Mouse (Mus musculus): ENCODE data around the gene Grid1. TPM values are rescaled to one million over a fixed set of nuclear protein-coding genes. Genes with fewer than 3 reads are reported as not detected.

The Grid1 gene
- polyA plus RNA-seq, 1 experiment = 0.24 TPM

- no peaks in the 10 kb centered on the region for H3K36me3 ChIP-seq (ENCODE audit: control insufficient read depth, insufficient read depth, low read length, poor library complexity, severe bottlenecking)
- no peak for TF ChIP-seq CTCF (IDR thresholded peaks at IDR 0.05; ENCODE audit: low read depth, low read length)
- no peak for TF ChIP-seq EP300 (IDR thresholded peaks at IDR 0.05; ENCODE audit: insufficient read depth, low read depth, low read length)
- no peak for TF ChIP-seq POLR2A (IDR thresholded peaks at IDR 0.05; ENCODE audit: insufficient read depth, low read length)
Observed at GRCm38 (mm10) chr14:35120089-35120488, 300.2 kb downstream of the Grid1 start.

GRCm38 (mm10) chr14:35120905-35121304 lies 301.0 kb downstream of the Grid1 start:
- Histone ChIP-seq H3K9ac (ENCODE audit: low read depth, poor library complexity, severe bottlenecking) (no peak overlapping the region), H3K9me3 (replicated peaks; ENCODE audit: control insufficient read depth, insufficient read depth, low read length, poor library complexity, severe bottlenecking) (no peaks in the 10 kb centered on the region), H3K27me3 (ENCODE audit: control insufficient read depth, insufficient read depth, low read length, poor library complexity, severe bottlenecking) (no peaks in the 10 kb centered on the region; the same call in 1 of the 2 replicates), H3K4me3 (ENCODE audit: low read depth, low read length) (no peak overlapping the region), H3K27ac (ENCODE audit: insufficient read depth, low read length) (no peak overlapping the region), H3K36me3 (ENCODE audit: control insufficient read depth, insufficient read depth, low read length, poor library complexity, severe bottlenecking) (no peaks in the 10 kb centered on the region), H3K4me1 (ENCODE audit: control insufficient read depth, insufficient read depth, low read length) (no peaks in the 10 kb centered on the region)
- TF ChIP-seq CTCF (IDR thresholded peaks at IDR 0.05; ENCODE audit: low read depth, low read length) = no peak
- TF ChIP-seq POLR2A (IDR thresholded peaks at IDR 0.05; ENCODE audit: insufficient read depth, low read length) = no peak
- no peak for TF ChIP-seq EP300 (IDR thresholded peaks at IDR 0.05; ENCODE audit: insufficient read depth, low read depth, low read length)

More at GRCm38 (mm10) chr14:35120089-35120488, 300.2 kb downstream of the Grid1 start:
- Histone ChIP-seq H3K27me3 (ENCODE audit: control insufficient read depth, insufficient read depth, low read length, poor library complexity, severe bottlenecking) (no peaks in the 10 kb centered on the region), H3K27ac (ENCODE audit: insufficient read depth, low read length) (no peak overlapping the region), H3K9ac (ENCODE audit: low read depth, poor library complexity, severe bottlenecking) (no peak overlapping the region), H3K9me3 (replicated peaks; ENCODE audit: control insufficient read depth, insufficient read depth, low read length, poor library complexity, severe bottlenecking) (no peaks in the 10 kb centered on the region), H3K4me3 (ENCODE audit: low read depth, low read length) (no peak overlapping the region), H3K4me1 (ENCODE audit: control insufficient read depth, insufficient read depth, low read length) (no peaks in the 10 kb centered on the region)

GRCm38 (mm10) chr14:35122111-35122510 lies 302.2 kb downstream of the Grid1 start:
- no peaks in the 10 kb centered on the region for H3K4me1 ChIP-seq (ENCODE audit: control insufficient read depth, insufficient read depth, low read length)
- H3K27me3 ChIP-seq (ENCODE audit: control insufficient read depth, insufficient read depth, low read length, poor library complexity, severe bottlenecking) = no peaks in the 10 kb centered on the region; the same call in 1 of the 2 replicates

GRCm38 (mm10) chr14:35123260-35123875 lies 303.5 kb downstream of the Grid1 start:
- H3K4me3 ChIP-seq (ENCODE audit: low read depth, low read length) = no peak overlapping the region
- no peak overlapping the region for H3K9ac ChIP-seq (ENCODE audit: low read depth, poor library complexity, severe bottlenecking)
- no peaks in the 10 kb centered on the region; the same call in 1 of the 2 replicates for H3K27me3 ChIP-seq (ENCODE audit: control insufficient read depth, insufficient read depth, low read length, poor library complexity, severe bottlenecking)
- H3K27ac ChIP-seq (ENCODE audit: insufficient read depth, low read length) = no peak overlapping the region
- no peaks in the 10 kb centered on the region for H3K4me1 ChIP-seq (ENCODE audit: control insufficient read depth, insufficient read depth, low read length)
- H3K9me3 ChIP-seq (replicated peaks; ENCODE audit: control insufficient read depth, insufficient read depth, low read length, poor library complexity, severe bottlenecking) = no peaks in the 10 kb centered on the region
- no peaks in the 10 kb centered on the region for H3K36me3 ChIP-seq (ENCODE audit: control insufficient read depth, insufficient read depth, low read length, poor library complexity, severe bottlenecking)
- no peak for TF ChIP-seq POLR2A (IDR thresholded peaks at IDR 0.05; ENCODE audit: insufficient read depth, low read length)
- no peak for TF ChIP-seq EP300 (IDR thresholded peaks at IDR 0.05; ENCODE audit: insufficient read depth, low read depth, low read length)
- no peak for TF ChIP-seq CTCF (IDR thresholded peaks at IDR 0.05; ENCODE audit: low read depth, low read length)

More at GRCm38 (mm10) chr14:35122111-35122510, 302.2 kb downstream of the Grid1 start:
- H3K4me3 ChIP-seq (ENCODE audit: low read depth, low read length) = no peak overlapping the region
- H3K27ac ChIP-seq (ENCODE audit: insufficient read depth, low read length) = no peak overlapping the region
- no peak for TF ChIP-seq POLR2A (IDR thresholded peaks at IDR 0.05; ENCODE audit: insufficient read depth, low read length)
- no peak for TF ChIP-seq EP300 (IDR thresholded peaks at IDR 0.05; ENCODE audit: insufficient read depth, low read depth, low read length)
- TF ChIP-seq CTCF (IDR thresholded peaks at IDR 0.05; ENCODE audit: low read depth, low read length) = no peak
- H3K9ac ChIP-seq (ENCODE audit: low read depth, poor library complexity, severe bottlenecking) = no peak overlapping the region
- no peaks in the 10 kb centered on the region for H3K36me3 ChIP-seq (ENCODE audit: control insufficient read depth, insufficient read depth, low read length, poor library complexity, severe bottlenecking)
- no peaks in the 10 kb centered on the region for H3K9me3 ChIP-seq (replicated peaks; ENCODE audit: control insufficient read depth, insufficient read depth, low read length, poor library complexity, severe bottlenecking)

- no peak overlapping the region for H3K9ac ChIP-seq (ENCODE audit: low read depth, poor library complexity, severe bottlenecking)
- H3K27me3 ChIP-seq (ENCODE audit: control insufficient read depth, insufficient read depth, low read length, poor library complexity, severe bottlenecking) = no peaks in the 10 kb centered on the region; the same call in 1 of the 2 replicates
- TF ChIP-seq POLR2A (IDR thresholded peaks at IDR 0.05; ENCODE audit: insufficient read depth, low read length) (no peak), EP300 (IDR thresholded peaks at IDR 0.05; ENCODE audit: insufficient read depth, low read depth, low read length) (no peak), CTCF (IDR thresholded peaks at IDR 0.05; ENCODE audit: low read depth, low read length) (no peak)
- no peaks in the 10 kb centered on the region for H3K4me1 ChIP-seq (ENCODE audit: control insufficient read depth, insufficient read depth, low read length)
- no peak overlapping the region for H3K4me3 ChIP-seq (ENCODE audit: low read depth, low read length)
- H3K27ac ChIP-seq (ENCODE audit: insufficient read depth, low read length) = no peak overlapping the region
- no peaks in the 10 kb centered on the region for H3K9me3 ChIP-seq (replicated peaks; ENCODE audit: control insufficient read depth, insufficient read depth, low read length, poor library complexity, severe bottlenecking)
- H3K36me3 ChIP-seq (ENCODE audit: control insufficient read depth, insufficient read depth, low read length, poor library complexity, severe bottlenecking) = no peaks in the 10 kb centered on the region
Observed at GRCm38 (mm10) chr14:35127616-35128015, 307.7 kb downstream of the Grid1 start.

- no peak overlapping the region for H3K4me3 ChIP-seq (ENCODE audit: low read depth, low read length)
- H3K9ac ChIP-seq (ENCODE audit: low read depth, poor library complexity, severe bottlenecking) = no peak overlapping the region
- H3K36me3 ChIP-seq (ENCODE audit: control insufficient read depth, insufficient read depth, low read length, poor library complexity, severe bottlenecking) = no peaks in the 10 kb centered on the region
- no peak for TF ChIP-seq POLR2A (IDR thresholded peaks at IDR 0.05; ENCODE audit: insufficient read depth, low read length)
- TF ChIP-seq CTCF (IDR thresholded peaks at IDR 0.05; ENCODE audit: low read depth, low read length) = no peak
- TF ChIP-seq EP300 (IDR thresholded peaks at IDR 0.05; ENCODE audit: insufficient read depth, low read depth, low read length) = no peak
- no peaks in the 10 kb centered on the region for H3K27me3 ChIP-seq (ENCODE audit: control insufficient read depth, insufficient read depth, low read length, poor library complexity, severe bottlenecking)
- H3K4me1 ChIP-seq (ENCODE audit: control insufficient read depth, insufficient read depth, low read length) = no peaks in the 10 kb centered on the region
- no peak overlapping the region for H3K27ac ChIP-seq (ENCODE audit: insufficient read depth, low read length)
- H3K9me3 ChIP-seq (replicated peaks; ENCODE audit: control insufficient read depth, insufficient read depth, low read length, poor library complexity, severe bottlenecking) = no peaks in the 10 kb centered on the region
Observed at GRCm38 (mm10) chr14:35135056-35135455, 315.1 kb downstream of the Grid1 start.
